Mouse (Mus musculus): ENCODE results near the gene Borcs6. TPM values are rescaled to one million over a fixed set of nuclear protein-coding genes. Genes with fewer than 3 reads are reported as not detected.

Gene Borcs6
- polyA plus RNA-seq, 1 experiment from 2014 or later = 20.1 TPM

DNA sequence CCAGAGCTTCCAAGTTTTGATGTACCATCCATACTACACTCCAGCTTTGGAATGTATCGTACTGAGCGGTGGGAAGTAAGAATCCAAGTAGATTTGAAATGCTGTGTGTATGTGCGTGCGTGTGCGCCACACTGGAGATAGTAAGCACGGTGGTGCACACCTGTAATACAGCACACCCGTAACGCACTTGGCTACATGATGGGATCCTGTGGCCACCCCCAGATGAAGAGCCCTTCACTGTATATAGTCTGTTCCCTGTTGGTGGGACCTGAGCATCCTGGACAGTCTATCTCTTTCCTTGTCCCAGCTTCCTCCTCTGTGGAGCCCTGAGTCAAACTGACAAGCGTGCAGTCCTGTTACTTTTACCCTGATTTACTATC is 13.1 kb upstream of the Borcs6 start:
- H3K9ac ChIP-seq (replicated peaks; ENCODE audit: low read depth) = peak overlapping the region; percentile 33
- H3K27ac ChIP-seq (ENCODE audit: low read length) = no peak overlapping the region
- no peaks in the 10 kb centered on the region for H3K4me1 ChIP-seq (ENCODE audit: insufficient read depth, low read depth, low read length)
- H3K4me3 ChIP-seq (ENCODE audit: low read depth, low read length) = peak overlapping the region; percentile 79
- no peak for TF ChIP-seq CTCF (IDR thresholded peaks at IDR 0.05)
- TF ChIP-seq EP300 (IDR thresholded peaks at IDR 0.05) = no peak
- H3K36me3 ChIP-seq (ENCODE audit: insufficient read depth, low read length) = no peaks in the 10 kb centered on the region
- ATAC-seq = no peak
- 6% methylated on average over 9 of the region's 9 CpGs for WGBS
- DNase-seq (ENCODE audit: low spot score) = no peak
- peak overlapping the region; percentile 99 for H3K4me2 ChIP-seq (replicated peaks; ENCODE audit: low read depth, low read length)
- H3K27me3 ChIP-seq (replicated peaks; ENCODE audit: insufficient read depth, low read length) = no peaks in the 10 kb centered on the region
- no peaks in the 10 kb centered on the region for H3K9me3 ChIP-seq (ENCODE audit: low read length)

GRCm38 (mm10) chr11:69047592-69047991 is 11.9 kb upstream of the Borcs6 start:
- DNase-seq (ENCODE audit: low spot score) (no peak), ATAC-seq (no peak)
- no peaks in the 10 kb centered on the region for H3K27me3 ChIP-seq (replicated peaks; ENCODE audit: insufficient read depth, low read length)
- no peak overlapping the region for H3K9ac ChIP-seq (replicated peaks; ENCODE audit: low read depth)
- no peak for TF ChIP-seq CTCF (IDR thresholded peaks at IDR 0.05)
- no peak for TF ChIP-seq EP300 (IDR thresholded peaks at IDR 0.05)
- H3K27ac ChIP-seq (ENCODE audit: low read length) = no peak overlapping the region
- no peak overlapping the region for H3K4me2 ChIP-seq (replicated peaks; ENCODE audit: low read depth, low read length)
- no peaks in the 10 kb centered on the region for H3K36me3 ChIP-seq (ENCODE audit: insufficient read depth, low read length)
- 73% methylated on average over 12 of the region's 12 CpGs for WGBS
- no peaks in the 10 kb centered on the region for H3K4me1 ChIP-seq (ENCODE audit: insufficient read depth, low read depth, low read length)
- H3K4me3 ChIP-seq (ENCODE audit: low read depth, low read length) = no peak overlapping the region
- H3K9me3 ChIP-seq (ENCODE audit: low read length) = no peaks in the 10 kb centered on the region

DNA sequence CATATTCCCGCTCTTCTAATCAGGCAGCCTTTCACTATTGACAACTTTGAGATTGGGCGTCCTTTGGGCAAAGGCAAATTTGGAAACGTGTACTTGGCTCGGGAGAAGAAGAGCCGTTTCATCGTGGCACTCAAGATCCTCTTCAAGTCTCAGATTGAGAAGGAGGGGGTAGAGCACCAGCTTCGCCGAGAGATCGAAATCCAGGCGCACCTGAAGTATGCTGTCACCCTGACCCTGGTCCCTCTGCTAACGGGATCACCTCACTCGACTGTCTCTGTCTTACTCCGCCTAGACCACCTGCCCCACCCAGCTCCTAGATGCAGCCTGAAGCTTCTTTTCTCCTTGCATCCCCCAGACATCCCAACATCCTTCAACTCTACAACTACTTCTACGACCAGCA is 11.4 kb upstream of the Borcs6 start:
- no peak overlapping the region for H3K9ac ChIP-seq (replicated peaks; ENCODE audit: low read depth)
- no peak overlapping the region for H3K4me3 ChIP-seq (ENCODE audit: low read depth, low read length)
- no peaks in the 10 kb centered on the region for H3K36me3 ChIP-seq (ENCODE audit: insufficient read depth, low read length)
- H3K27me3 ChIP-seq (replicated peaks; ENCODE audit: insufficient read depth, low read length) = no peaks in the 10 kb centered on the region
- 77% methylated on average over 14 of the region's 14 CpGs for WGBS
- DNase-seq (ENCODE audit: low spot score) = no peak
- no peak for ATAC-seq
- TF ChIP-seq CTCF (IDR thresholded peaks at IDR 0.05) = no peak
- no peaks in the 10 kb centered on the region for H3K4me1 ChIP-seq (ENCODE audit: insufficient read depth, low read depth, low read length)
- no peak overlapping the region for H3K27ac ChIP-seq (ENCODE audit: low read length)
- no peaks in the 10 kb centered on the region for H3K9me3 ChIP-seq (ENCODE audit: low read length)
- H3K4me2 ChIP-seq (replicated peaks; ENCODE audit: low read depth, low read length) = no peak overlapping the region

DNA sequence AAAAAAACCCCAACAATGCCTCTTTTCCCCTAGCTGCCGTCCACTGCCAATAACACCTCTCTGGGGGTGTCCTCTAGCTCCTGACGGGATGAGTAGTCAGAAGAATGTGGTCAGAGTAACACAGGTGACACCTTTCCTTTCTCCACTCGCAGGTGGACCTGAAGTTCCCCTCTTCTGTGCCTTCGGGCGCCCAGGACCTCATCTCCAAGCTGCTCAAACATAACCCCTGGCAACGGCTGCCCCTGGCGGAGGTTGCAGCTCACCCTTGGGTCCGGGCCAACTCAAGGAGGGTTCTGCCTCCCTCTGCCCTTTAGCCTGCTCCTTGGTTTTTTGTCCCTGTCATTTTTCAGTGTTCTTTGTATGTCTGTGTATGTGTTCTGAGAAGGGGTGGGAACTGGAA is 8.8 kb upstream of the Borcs6 start:
- no peak overlapping the region for H3K9ac ChIP-seq (replicated peaks; ENCODE audit: low read depth)
- no peak overlapping the region for H3K4me3 ChIP-seq (ENCODE audit: low read depth, low read length)
- H3K4me2 ChIP-seq (replicated peaks; ENCODE audit: low read depth, low read length) = no peak overlapping the region
- TF ChIP-seq EP300 (IDR thresholded peaks at IDR 0.05) (no peak), CTCF (IDR thresholded peaks at IDR 0.05) (no peak)
- no peaks in the 10 kb centered on the region for H3K4me1 ChIP-seq (ENCODE audit: insufficient read depth, low read depth, low read length)
- no peak for DNase-seq (ENCODE audit: low spot score)
- no peak overlapping the region for H3K27ac ChIP-seq (ENCODE audit: low read length)
- no peaks in the 10 kb centered on the region for H3K36me3 ChIP-seq (ENCODE audit: insufficient read depth, low read length)
- no peaks in the 10 kb centered on the region for H3K9me3 ChIP-seq (ENCODE audit: low read length)
- no peaks in the 10 kb centered on the region for H3K27me3 ChIP-seq (replicated peaks; ENCODE audit: insufficient read depth, low read length)
- no peak for ATAC-seq
- 74% methylated on average over 8 of the region's 8 CpGs for WGBS

- H3K27me3 ChIP-seq (replicated peaks; ENCODE audit: insufficient read depth, low read length) = no peaks in the 10 kb centered on the region
- no peaks in the 10 kb centered on the region for H3K4me1 ChIP-seq (ENCODE audit: insufficient read depth, low read depth, low read length)
- no peaks in the 10 kb centered on the region for H3K9me3 ChIP-seq (ENCODE audit: low read length)
- H3K27ac ChIP-seq (ENCODE audit: low read length) = no peak overlapping the region
- ATAC-seq (peak; percentile 45; the same call in 1 of the 2 replicates), DNase-seq (ENCODE audit: low spot score) (no peak)
- H3K9ac ChIP-seq (replicated peaks; ENCODE audit: low read depth) = no peak overlapping the region
- H3K4me2 ChIP-seq (replicated peaks; ENCODE audit: low read depth, low read length) = no peak overlapping the region
- 66% methylated on average over 4 of the region's 4 CpGs for WGBS
- TF ChIP-seq CTCF (IDR thresholded peaks at IDR 0.05) = no peak
- peak; percentile 41; the same call in 1 of the 2 replicates for TF ChIP-seq EP300 (IDR thresholded peaks at IDR 0.05)
- H3K36me3 ChIP-seq (ENCODE audit: insufficient read depth, low read length) = no peaks in the 10 kb centered on the region
- H3K4me3 ChIP-seq (ENCODE audit: low read depth, low read length) = no peak overlapping the region
These were observed 7.7 kb upstream of the Borcs6 start for GRCm38 (mm10) chr11:69051771-69052170.

DNA sequence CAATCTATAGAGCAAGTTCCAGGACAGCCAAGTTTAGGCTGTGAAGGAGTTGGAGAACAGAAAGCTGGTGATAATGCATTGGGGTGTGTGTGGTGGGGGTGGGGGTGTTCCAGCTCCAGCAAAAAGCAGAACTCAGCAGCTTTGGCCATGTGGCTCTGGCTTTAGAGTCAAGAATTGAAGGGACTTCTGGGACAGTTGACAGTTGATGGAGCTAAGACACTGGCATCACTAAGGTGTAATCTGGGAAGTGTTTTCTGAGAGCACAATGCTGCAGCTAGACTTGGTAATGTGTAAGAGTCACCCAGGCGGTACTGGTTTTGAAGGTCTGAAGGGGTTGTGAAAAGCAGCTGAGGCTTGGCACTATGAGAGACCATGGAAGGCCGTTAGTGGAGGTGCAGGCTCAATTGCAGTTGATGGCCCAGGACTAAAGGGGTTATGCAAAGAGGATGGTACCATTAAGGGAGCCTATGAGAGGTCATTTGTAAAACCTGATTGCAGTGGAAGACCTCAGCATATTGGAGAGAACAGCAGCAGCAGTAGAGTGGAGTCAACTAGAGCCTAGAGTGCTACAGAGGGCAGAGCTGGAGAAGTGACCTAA is 6.6 kb upstream of the Borcs6 start:
- no peak overlapping the region for H3K27ac ChIP-seq (ENCODE audit: low read length)
- H3K4me2 ChIP-seq (replicated peaks; ENCODE audit: low read depth, low read length) = no peak overlapping the region
- H3K36me3 ChIP-seq (ENCODE audit: insufficient read depth, low read length) = no peaks in the 10 kb centered on the region
- DNase-seq (ENCODE audit: low spot score) (no peak), ATAC-seq (no peak)
- H3K9ac ChIP-seq (replicated peaks; ENCODE audit: low read depth) = no peak overlapping the region
- H3K4me1 ChIP-seq (ENCODE audit: insufficient read depth, low read depth, low read length) = no peaks in the 10 kb centered on the region
- H3K27me3 ChIP-seq (replicated peaks; ENCODE audit: insufficient read depth, low read length) = no peaks in the 10 kb centered on the region
- 91% methylated on average over 2 of the region's 2 CpGs for WGBS
- TF ChIP-seq EP300 (IDR thresholded peaks at IDR 0.05) (no peak), CTCF (IDR thresholded peaks at IDR 0.05) (no peak)
- H3K9me3 ChIP-seq (ENCODE audit: low read length) = no peaks in the 10 kb centered on the region
- H3K4me3 ChIP-seq (ENCODE audit: low read depth, low read length) = no peak overlapping the region

- no peak overlapping the region for H3K4me3 ChIP-seq (ENCODE audit: low read depth, low read length)
- H3K9ac ChIP-seq (replicated peaks; ENCODE audit: low read depth) = no peak overlapping the region
- WGBS = 62% methylated on average over 3 of the region's 3 CpGs
- no peaks in the 10 kb centered on the region for H3K9me3 ChIP-seq (ENCODE audit: low read length)
- H3K36me3 ChIP-seq (ENCODE audit: insufficient read depth, low read length) = no peaks in the 10 kb centered on the region
- ATAC-seq (peak; percentile 29; the same call in 1 of the 2 replicates), DNase-seq (ENCODE audit: low spot score) (no peak)
- H3K27me3 ChIP-seq (replicated peaks; ENCODE audit: insufficient read depth, low read length) = no peaks in the 10 kb centered on the region
- no peak overlapping the region for H3K4me2 ChIP-seq (replicated peaks; ENCODE audit: low read depth, low read length)
- no peak for TF ChIP-seq CTCF (IDR thresholded peaks at IDR 0.05)
- no peak for TF ChIP-seq EP300 (IDR thresholded peaks at IDR 0.05)
- H3K4me1 ChIP-seq (ENCODE audit: insufficient read depth, low read depth, low read length) = no peaks in the 10 kb centered on the region; the same call in 1 of the 2 replicates
- no peak overlapping the region for H3K27ac ChIP-seq (ENCODE audit: low read length)
These were observed 5.7 kb upstream of the Borcs6 start for GRCm38 (mm10) chr11:69053848-69054247.

Measured in lung, postnatal 0 days (tissue).